Mouse (Mus musculus) heart, adult 2 months (tissue): Measurements from ENCODE around the gene Pdcd10.

ENCODE experiments used
- CTCF ChIP-seq: fragments of 200-600 bp; IDR thresholded peaks from 2 replicates; pipeline ENCODE4 v1.8.1; 2022; ENCODE audit warnings: antibody characterized with exemption, mild to moderate bottlenecking, moderate library complexity
- EP300 ChIP-seq: fragments of 200-500 bp; IDR thresholded peaks from 2 replicates; pipeline ENCODE4 v1.6.1; 2011; ENCODE audit warnings: low read depth, low read length, control low read depth; ENCODE audit not compliant: insufficient read depth
- POLR2A ChIP-seq: fragments of 200-500 bp; IDR thresholded peaks from 2 replicates; pipeline ENCODE4 v1.6.1; 2011; ENCODE audit warnings: mild to moderate bottlenecking, low read depth, low read length, control low read depth; ENCODE audit not compliant: insufficient read depth

DNA sequence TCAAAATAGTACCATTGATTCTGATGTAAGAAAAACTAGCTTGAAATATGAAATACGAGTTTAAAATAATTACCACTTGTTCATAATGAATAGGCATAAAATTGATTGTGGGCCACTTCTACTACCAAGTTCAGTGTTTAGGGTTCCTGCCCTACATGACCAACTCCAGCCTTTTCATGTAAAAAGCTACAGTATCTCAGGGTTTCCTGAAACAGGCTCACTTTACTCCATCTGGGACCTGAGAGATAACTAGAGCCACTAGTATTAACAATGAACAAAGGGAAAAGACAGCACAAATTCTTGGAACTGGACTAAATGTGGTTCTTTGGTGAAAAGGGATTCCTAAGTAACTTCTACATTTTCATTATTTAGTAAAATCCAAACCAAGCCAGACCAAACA is 12.4 kb downstream of the Pdcd10 start:
- TF ChIP-seq POLR2A (no peak), CTCF (no peak), EP300 (no peak)
